Mouse (Mus musculus) cerebellum, adult 2 months (tissue): Measurements from ENCODE around the gene Sv2b. TPM values are rescaled to one million over a fixed set of nuclear protein-coding genes. Genes with fewer than 3 reads are reported as not detected.

Experiments
- DNase-seq, 2 experiments: peaks; one replicate each; pipeline ENCODE4 v3.0.0; 2021
- H3K27ac ChIP-seq: fragments of 200-500 bp; 2 replicates; pipeline ENCODE4 v1.5.1; 2012; ENCODE audit warnings: low read length, control low read depth, inconsistent platforms; ENCODE audit not compliant: insufficient read depth
- H3K27me3 ChIP-seq: fragments of 200-500 bp; 2 replicates; pipeline ENCODE4 v1.6.1; 2012; ENCODE audit warnings: inconsistent platforms, mild to moderate bottlenecking, low read length, moderate library complexity; ENCODE audit not compliant: control insufficient read depth, insufficient read depth
- H3K4me1 ChIP-seq: fragments of 200-500 bp; 2 replicates; pipeline ENCODE4 v1.6.1; 2011; ENCODE audit warnings: low read length; ENCODE audit not compliant: control insufficient read depth, insufficient read depth
- H3K4me3 ChIP-seq: fragments of 200-500 bp; replicated peaks from 2 replicates; pipeline ENCODE3; 2011; ENCODE audit warnings: mild to moderate bottlenecking, low read depth, low read length, control low read depth; ENCODE audit not compliant: insufficient read depth
- CTCF ChIP-seq: fragments of 200-500 bp; IDR thresholded peaks from 2 replicates; pipeline ENCODE4 v1.5.1; 2011; ENCODE audit warnings: low read depth, mild to moderate bottlenecking, control low read depth, low read length, moderate library complexity, borderline replicate concordance; ENCODE audit not compliant: insufficient read depth
- POLR2A ChIP-seq: fragments of 200-500 bp; IDR thresholded peaks from 2 replicates; pipeline ENCODE4 v1.6.1; 2011; ENCODE audit warnings: low read length, control low read depth, borderline replicate concordance; ENCODE audit not compliant: insufficient read depth
- WGBS: fragments of 180-500 bp; shearing (Covaris S2); methylation state at CpG from one replicate; pipeline ENCODE4 v1.1.7; 2018; 5-methylcytosine and 5-hydroxymethylcytosine counted together
- polyA plus RNA-seq: library from polyadenylated mRNA; depleted of rRNA; stranded (reverse); fragments of >200 nt; gene quantifications from 2 replicates; pipeline ENCODE4 v1.2.3, GENCODE M21; 2012

Sv2b gene
- polyA plus RNA-seq, 1 experiment: 89.2 TPM

GRCm38 (mm10) chr7:75307570-75308087 is 1.4 kb downstream of the Sv2b start:
- WGBS: 13% methylated on average over 8 of the region's 8 CpGs
- peak overlapping the region; percentile 95 for H3K4me3 ChIP-seq
- H3K27me3 ChIP-seq: no peaks in the 10 kb centered on the region
- peak in 1 of 2 experiments; percentile 56 for DNase-seq
- peak overlapping the region; percentile 98 for H3K27ac ChIP-seq
- peaks cover 9% of the 10 kb centered on the region for H3K4me1 ChIP-seq
- TF ChIP-seq POLR2A (no peak; the same call in 1 of the 2 replicates), CTCF (no peak)

DNA sequence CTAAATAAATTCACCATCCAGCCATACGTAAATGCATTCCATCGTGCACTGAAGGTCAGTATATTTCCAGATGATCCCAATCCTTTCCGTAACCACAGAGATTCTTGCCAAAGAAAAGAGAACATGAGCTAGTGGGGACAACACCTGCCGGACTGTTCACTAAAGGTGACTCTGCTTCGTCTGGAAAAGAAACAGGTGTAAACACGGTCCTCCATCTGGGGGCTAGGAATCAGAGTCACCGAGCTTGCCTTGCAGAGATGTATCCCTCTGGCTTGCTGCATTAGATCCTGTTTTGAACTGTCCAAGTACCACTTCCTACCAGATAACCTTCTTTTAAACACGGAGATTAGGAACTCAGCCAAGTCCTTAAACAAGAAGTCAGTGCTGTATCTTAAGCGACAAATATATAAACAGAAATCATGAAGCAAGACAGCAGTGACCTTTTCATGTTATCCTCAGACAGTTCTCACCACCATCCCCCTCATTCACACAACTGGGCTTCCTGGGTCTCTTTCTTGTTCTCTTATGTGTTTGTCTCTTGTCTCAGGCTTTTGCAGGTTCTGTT is 3.1 kb downstream of the Sv2b start:
- 0 out of 2 replicates have a peak, but pooled peaks have one; percentile 20 for TF ChIP-seq POLR2A
- no peak for TF ChIP-seq CTCF
- no peaks in the 10 kb centered on the region for H3K27me3 ChIP-seq

DNA sequence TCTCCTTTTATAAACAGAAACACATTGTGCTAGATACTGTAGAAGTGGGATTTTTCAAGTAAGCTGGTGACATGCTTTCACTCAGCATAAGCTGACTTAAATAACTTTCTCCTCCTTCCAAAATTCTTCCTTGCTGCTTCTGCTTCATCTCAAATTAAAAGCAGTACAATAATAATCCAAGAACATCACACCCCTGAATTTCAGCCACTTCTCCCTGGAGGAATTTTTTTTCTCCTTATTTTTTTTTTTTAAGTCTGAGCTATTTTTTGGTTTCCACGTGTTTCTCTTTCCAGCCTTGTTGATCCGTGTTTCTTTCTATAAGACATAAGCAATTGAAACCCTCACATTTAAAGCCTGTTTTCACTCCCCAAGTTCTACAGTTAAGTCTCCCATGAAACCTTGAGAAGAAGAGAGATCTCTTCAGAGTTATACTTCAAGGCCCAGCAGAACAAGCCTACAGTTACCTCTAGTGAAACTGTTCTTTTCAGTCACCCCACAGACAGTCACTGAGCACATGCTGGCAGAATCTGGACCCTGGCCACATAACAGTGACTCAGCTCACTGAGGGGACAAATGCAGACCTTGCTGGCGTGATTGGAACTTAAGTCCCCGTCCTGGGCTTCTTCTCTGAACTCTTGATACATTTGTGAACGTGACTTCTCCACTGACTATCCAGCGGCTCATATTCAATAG is 6.4 kb downstream of the Sv2b start:
- no peak for TF ChIP-seq CTCF
- no peak for TF ChIP-seq POLR2A
- Histone ChIP-seq H3K4me1 (peaks cover 41% of the 10 kb centered on the region), H3K4me3 (no peak overlapping the region), H3K27me3 (no peaks in the 10 kb centered on the region), H3K27ac (peak overlapping the region; percentile 22; the same call in 1 of the 2 replicates)
- peak; percentile 75 to 87 for DNase-seq
- 21% methylated on average over 6 of the region's 6 CpGs for WGBS

More for the DNA sequence above, 3.1 kb downstream of the Sv2b start:
- Histone ChIP-seq H3K4me1 (peaks cover 16% of the 10 kb centered on the region), H3K4me3 (peak overlapping the region; percentile 87), H3K27ac (peak overlapping the region; percentile 94)
- peak; percentile 48 to 61 for DNase-seq
- WGBS: 13% methylated on average over 9 of the region's 9 CpGs

DNA sequence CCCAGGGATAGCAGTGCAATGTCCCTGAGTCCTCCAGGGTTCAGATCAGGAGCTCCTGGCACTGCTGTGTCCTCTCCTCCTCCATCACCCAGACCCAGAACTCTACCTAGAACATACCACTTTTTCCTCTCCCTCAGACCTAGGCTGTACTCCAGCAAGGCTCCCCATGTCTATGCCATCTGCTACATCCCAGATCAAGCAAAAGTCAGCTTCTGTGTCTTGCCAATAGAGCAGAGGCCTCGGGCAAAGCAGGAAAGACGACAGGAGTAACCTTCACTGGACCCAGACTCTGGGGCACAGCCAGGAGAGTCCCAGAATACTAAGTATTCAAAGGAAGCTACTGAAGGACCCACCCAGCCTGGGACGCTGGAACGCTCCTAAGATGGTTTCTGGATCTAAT is 9.8 kb downstream of the Sv2b start:
- Histone ChIP-seq H3K27ac (peak overlapping the region; percentile 75; the same call in 1 of the 2 replicates), H3K4me3 (no peak overlapping the region), H3K4me1 (peaks cover 49% of the 10 kb centered on the region), H3K27me3 (no peaks in the 10 kb centered on the region)
- no peak for TF ChIP-seq POLR2A
- no peak for TF ChIP-seq CTCF
- DNase-seq: peak; percentile 84 to 94
- 8% methylated on average over 4 of the region's 4 CpGs for WGBS

- 57% methylated on average over 6 of the region's 6 CpGs for WGBS
- TF ChIP-seq POLR2A: no peak
- H3K27ac ChIP-seq: peak overlapping the region; percentile 44; the same call in 1 of the 2 replicates
- H3K4me1 ChIP-seq: peaks cover 59% of the 10 kb centered on the region
- no peak for DNase-seq
- H3K27me3 ChIP-seq: no peaks in the 10 kb centered on the region
- no peak overlapping the region for H3K4me3 ChIP-seq
These were observed 12.4 kb downstream of the Sv2b start for GRCm38 (mm10) chr7:75296688-75297119.

GRCm38 (mm10) chr7:75295228-75295865 is 13.7 kb downstream of the Sv2b start:
- H3K27ac ChIP-seq: peak overlapping the region; percentile 65; the same call in 1 of the 2 replicates
- DNase-seq: no peak
- TF ChIP-seq POLR2A (no peak), CTCF (no peak)
- 16% methylated on average over 5 of the region's 5 CpGs for WGBS
- H3K27me3 ChIP-seq: no peaks in the 10 kb centered on the region
- peaks cover 54% of the 10 kb centered on the region for H3K4me1 ChIP-seq
- no peak overlapping the region for H3K4me3 ChIP-seq

DNA sequence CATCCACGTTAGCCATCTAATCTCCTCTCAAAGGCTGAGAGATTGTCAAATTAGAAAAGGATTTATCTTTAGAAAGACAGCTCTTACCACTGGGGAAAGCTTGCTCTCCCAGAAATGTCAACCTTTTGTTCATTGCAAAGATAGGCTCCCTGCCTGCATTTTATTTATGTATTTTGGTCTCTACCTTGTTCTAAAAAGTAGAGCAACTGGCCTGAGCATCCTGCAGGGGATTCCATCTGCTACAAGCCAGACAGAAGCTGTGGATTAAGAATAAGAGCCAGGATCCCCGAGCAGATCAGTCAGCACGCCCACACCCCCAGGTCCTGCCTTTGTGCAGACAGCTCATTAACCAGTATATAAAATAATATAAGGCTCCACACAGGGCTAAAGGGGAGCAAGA is 16.8 kb downstream of the Sv2b start:
- TF ChIP-seq CTCF: no peak
- TF ChIP-seq POLR2A: no peak
- H3K27me3 ChIP-seq: no peaks in the 10 kb centered on the region
- H3K4me3 ChIP-seq: no peak overlapping the region
- peaks cover 49% of the 10 kb centered on the region for H3K4me1 ChIP-seq
- peak overlapping the region; percentile 99; the same call in 1 of the 2 replicates for H3K27ac ChIP-seq
- WGBS: 7% methylated on average over 3 of the region's 3 CpGs
- peak; percentile 77 to 93 for DNase-seq

DNA sequence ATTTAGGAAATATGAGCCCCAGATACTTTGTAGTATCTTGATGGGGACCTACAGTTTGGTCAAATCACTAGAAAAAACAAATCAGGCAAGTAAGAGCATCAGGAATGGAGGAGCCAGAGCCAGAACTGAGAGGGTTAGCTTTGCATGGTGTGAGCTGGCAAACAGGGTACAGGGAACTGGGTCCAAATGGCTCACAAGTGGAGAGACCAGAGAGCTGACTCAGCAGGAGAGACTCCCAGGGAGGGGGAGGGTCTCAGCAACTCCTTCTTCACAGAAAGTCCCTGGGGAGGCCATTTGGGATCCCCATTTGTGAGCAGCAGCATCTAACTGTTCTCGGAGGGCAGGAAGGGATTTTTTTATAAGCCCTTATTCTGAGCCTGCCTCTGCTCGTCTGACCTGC is 18.5 kb downstream of the Sv2b start:
- Histone ChIP-seq H3K4me1 (peaks cover 46% of the 10 kb centered on the region), H3K27ac (peak overlapping the region; percentile 76), H3K4me3 (no peak overlapping the region), H3K27me3 (no peaks in the 10 kb centered on the region)
- TF ChIP-seq CTCF (no peak), POLR2A (no peak)
- WGBS: 8% methylated on average over 2 of the region's 2 CpGs
- DNase-seq: peak; percentile 58 to 79
